Mouse (Mus musculus): Measurements from ENCODE around the gene Tex264. TPM values are rescaled to one million over a fixed set of nuclear protein-coding genes. Genes with fewer than 3 reads are reported as not detected.

Gene Tex264
- polyA plus RNA-seq, 1 experiment: 0.69 TPM

- TF ChIP-seq GATA1 (IDR thresholded peaks at IDR 0.05; ENCODE audit: low read length) (no peak), TAL1 (IDR thresholded peaks at IDR 0.05; ENCODE audit: low read length) (no peak)
- H3K4me1 ChIP-seq (ENCODE audit: control insufficient read depth): no peaks in the 10 kb centered on the region
- no peaks in the 10 kb centered on the region for H3K27me3 ChIP-seq (ENCODE audit: control insufficient read depth)
- H3K36me3 ChIP-seq (ENCODE audit: control insufficient read depth): no peaks in the 10 kb centered on the region
- H3K4me3 ChIP-seq (replicated peaks): no peak within 1 kb of the TSS
- H3K9me3 ChIP-seq (ENCODE audit: control insufficient read depth, low read length): peaks cover 3% of the 10 kb centered on the region; the same call in 1 of the 2 replicates
Measured at GRCm38 (mm10) chr9:106626282-106626681, 59.4 kb downstream of the Tex264 start, which contains the start of gene Iqcf6. Gene Iqcf6, plus strand, starts transcription at chr9:106626582.

GRCm38 (mm10) chr9:106617496-106617895, 68.2 kb downstream of the Tex264 start:
- TF ChIP-seq GATA1 (IDR thresholded peaks at IDR 0.05; ENCODE audit: low read length) (no peak), TAL1 (IDR thresholded peaks at IDR 0.05; ENCODE audit: low read length) (no peak)
- no peaks in the 10 kb centered on the region for H3K36me3 ChIP-seq (ENCODE audit: control insufficient read depth)
- H3K4me3 ChIP-seq (replicated peaks): no peak overlapping the region
- H3K27me3 ChIP-seq (ENCODE audit: control insufficient read depth): no peaks in the 10 kb centered on the region
- no peaks in the 10 kb centered on the region for H3K9me3 ChIP-seq (ENCODE audit: control insufficient read depth, low read length)
- H3K4me1 ChIP-seq (ENCODE audit: control insufficient read depth): no peaks in the 10 kb centered on the region

- TF ChIP-seq TAL1 (IDR thresholded peaks at IDR 0.05; ENCODE audit: low read length) (no peak), GATA1 (IDR thresholded peaks at IDR 0.05; ENCODE audit: low read length) (no peak)
- no peaks in the 10 kb centered on the region for H3K36me3 ChIP-seq (ENCODE audit: control insufficient read depth)
- no peaks in the 10 kb centered on the region for H3K27me3 ChIP-seq (ENCODE audit: control insufficient read depth)
- no peak overlapping the region for H3K4me3 ChIP-seq (replicated peaks)
- no peaks in the 10 kb centered on the region for H3K4me1 ChIP-seq (ENCODE audit: control insufficient read depth)
- H3K9me3 ChIP-seq (ENCODE audit: control insufficient read depth, low read length): no peaks in the 10 kb centered on the region
Measured at GRCm38 (mm10) chr9:106616306-106616705, 69.4 kb downstream of the Tex264 start.

- TF ChIP-seq GATA1 (IDR thresholded peaks at IDR 0.05; ENCODE audit: low read length): no peak
- TF ChIP-seq TAL1 (IDR thresholded peaks at IDR 0.05; ENCODE audit: low read length): no peak
- Histone ChIP-seq H3K27me3 (ENCODE audit: control insufficient read depth) (no peaks in the 10 kb centered on the region), H3K4me3 (replicated peaks) (no peak overlapping the region), H3K36me3 (ENCODE audit: control insufficient read depth) (no peaks in the 10 kb centered on the region), H3K4me1 (ENCODE audit: control insufficient read depth) (no peaks in the 10 kb centered on the region), H3K9me3 (ENCODE audit: control insufficient read depth, low read length) (no peaks in the 10 kb centered on the region)
Measured at GRCm38 (mm10) chr9:106614616-106615015, 71.1 kb downstream of the Tex264 start.

- no peaks in the 10 kb centered on the region for H3K36me3 ChIP-seq (ENCODE audit: control insufficient read depth)
- TF ChIP-seq GATA1 (IDR thresholded peaks at IDR 0.05; ENCODE audit: low read length) (no peak), TAL1 (IDR thresholded peaks at IDR 0.05; ENCODE audit: low read length) (no peak)
- H3K4me3 ChIP-seq (replicated peaks): no peak overlapping the region
- no peaks in the 10 kb centered on the region for H3K4me1 ChIP-seq (ENCODE audit: control insufficient read depth)
- H3K9me3 ChIP-seq (ENCODE audit: control insufficient read depth, low read length): no peaks in the 10 kb centered on the region
- H3K27me3 ChIP-seq (ENCODE audit: control insufficient read depth): no peaks in the 10 kb centered on the region
Measured at GRCm38 (mm10) chr9:106613951-106614350, 71.8 kb downstream of the Tex264 start.

- Histone ChIP-seq H3K36me3 (ENCODE audit: control insufficient read depth) (no peaks in the 10 kb centered on the region), H3K27me3 (ENCODE audit: control insufficient read depth) (no peaks in the 10 kb centered on the region), H3K4me3 (replicated peaks) (no peak overlapping the region), H3K4me1 (ENCODE audit: control insufficient read depth) (no peaks in the 10 kb centered on the region), H3K9me3 (ENCODE audit: control insufficient read depth, low read length) (no peaks in the 10 kb centered on the region)
- no peak for TF ChIP-seq GATA1 (IDR thresholded peaks at IDR 0.05; ENCODE audit: low read length)
- no peak for TF ChIP-seq TAL1 (IDR thresholded peaks at IDR 0.05; ENCODE audit: low read length)
Measured at GRCm38 (mm10) chr9:106610727-106611126, 75.0 kb downstream of the Tex264 start.

Other genes with a start within 250 kb of the Tex264 start
- 0.42 and 0.50 TPM in 2 replicates for gene Acy1, start 247.6 kb downstream of the Tex264 start, polyA plus RNA-seq (2012)
- 0.07 TPM in 1 of 2 replicates, not detected in the other for gene Abhd14b, start 238.5 kb downstream of the Tex264 start, polyA plus RNA-seq (2012)
- 0.42 and 0.64 TPM in 2 replicates for gene Abhd14a, start 238.2 kb downstream of the Tex264 start, polyA plus RNA-seq (2012)
- 0.21 and 0.90 TPM in 2 replicates for gene Pcbp4, start 232.6 kb downstream of the Tex264 start, polyA plus RNA-seq (2012)
- gene Gpr62, start 220.0 kb downstream of the Tex264 start, polyA plus RNA-seq (2012): not detected in 2 replicates
- 9.9 and 10.7 TPM in 2 replicates for gene Rrp9, start 210.0 kb downstream of the Tex264 start, polyA plus RNA-seq (2012)
- 0.05 TPM in 1 of 2 replicates, not detected in the other for gene Parp3, start 209.0 kb downstream of the Tex264 start, polyA plus RNA-seq (2012)
- gene Iqcf1, start 186.0 kb downstream of the Tex264 start, polyA plus RNA-seq (2012): not detected in 2 replicates
- not detected in 2 replicates for gene Iqcf5, start 171.4 kb downstream of the Tex264 start, polyA plus RNA-seq (2012)
- gene Iqcf3, start 124.3 kb downstream of the Tex264 start, polyA plus RNA-seq (2012): not detected in 2 replicates
- not detected in 2 replicates for gene Iqcf4, start 114.9 kb downstream of the Tex264 start, polyA plus RNA-seq (2012)
- gene Iqcf6, start 59.3 kb downstream of the Tex264 start, polyA plus RNA-seq (2012): not detected in 2 replicates
- gene Grm2, start 29.8 kb downstream of the Tex264 start, polyA plus RNA-seq (2012): not detected in 2 replicates
- 0.18 and 0.24 TPM in 2 replicates for gene Rad54l2, start 103.3 kb upstream of the Tex264 start, polyA plus RNA-seq (2012)
- 0.39 and 1.3 TPM in 2 replicates for gene Dcaf1, start 135.9 kb upstream of the Tex264 start, polyA plus RNA-seq (2012)
- gene Rbm15b, start 201.5 kb upstream of the Tex264 start, polyA plus RNA-seq (2012): 1.4 and 1.9 TPM in 2 replicates
- gene Manf, start 206.1 kb upstream of the Tex264 start, polyA plus RNA-seq (2012): 7.1 and 10.6 TPM in 2 replicates

Measured in erythroblast, embryonic 14.5 days (primary cell).